Mouse (Mus musculus): ENCODE data around the gene Igf2r. TPM values are rescaled to one million over a fixed set of nuclear protein-coding genes. Genes with fewer than 3 reads are reported as not detected.

The Igf2r gene
- polyA plus RNA-seq, 2 experiments = 62.4 to 97.3 TPM

- H3K27me3 ChIP-seq (ENCODE audit: control insufficient read depth, insufficient read depth, low read length) = no peaks in the 10 kb centered on the region
- DNase-seq (ENCODE audit: low spot score) (no peak), ATAC-seq (ENCODE audit: low FRiP score, low read depth) (no peak)
- TF ChIP-seq POLR2A (IDR thresholded peaks at IDR 0.05; ENCODE audit: borderline replicate concordance, extremely low read depth, insufficient read depth, insufficient read length) = no peak
- no peak overlapping the region for H3K4me3 ChIP-seq (replicated peaks; ENCODE audit: low read length)
- peaks cover 39% of the 10 kb centered on the region for H3K4me1 ChIP-seq (ENCODE audit: control insufficient read depth, insufficient read depth, low read length)
- no peaks in the 10 kb centered on the region for H3K9me3 ChIP-seq (ENCODE audit: control insufficient read depth, low read length)
- peaks cover 34% of the 10 kb centered on the region for H3K36me3 ChIP-seq (ENCODE audit: control insufficient read depth, insufficient read depth, low read length)
- no peak overlapping the region for H3K27ac ChIP-seq (replicated peaks; ENCODE audit: low read depth, low read length)
- no peak overlapping the region for H3K4me2 ChIP-seq (replicated peaks; ENCODE audit: low read depth, low read length, severe bottlenecking)
- H3K9ac ChIP-seq (ENCODE audit: low read depth, low read length, severe bottlenecking) = no peak overlapping the region
- WGBS = 79% methylated on average over 3 of the region's 3 CpGs
Observed at GRCm38 (mm10) chr17:12727748-12728147, 41.7 kb downstream of the Igf2r start.

- TF ChIP-seq POLR2A (IDR thresholded peaks at IDR 0.05; ENCODE audit: borderline replicate concordance, extremely low read depth, insufficient read depth, insufficient read length) = no peak
- Histone ChIP-seq H3K27ac (replicated peaks; ENCODE audit: low read depth, low read length) (peak overlapping the region; percentile 89), H3K9ac (ENCODE audit: low read depth, low read length, severe bottlenecking) (no peak overlapping the region), H3K9me3 (ENCODE audit: control insufficient read depth, low read length) (no peaks in the 10 kb centered on the region), H3K4me3 (replicated peaks; ENCODE audit: low read length) (no peak overlapping the region), H3K36me3 (ENCODE audit: control insufficient read depth, insufficient read depth, low read length) (peaks cover 44% of the 10 kb centered on the region), H3K4me2 (replicated peaks; ENCODE audit: low read depth, low read length, severe bottlenecking) (no peak overlapping the region), H3K27me3 (ENCODE audit: control insufficient read depth, insufficient read depth, low read length) (no peaks in the 10 kb centered on the region), H3K4me1 (ENCODE audit: control insufficient read depth, insufficient read depth, low read length) (peaks cover 53% of the 10 kb centered on the region)
- DNase-seq (ENCODE audit: low spot score) = peak; percentile 75
- no peak for ATAC-seq (ENCODE audit: low FRiP score, low read depth)
- 20% methylated on average over 4 of the region's 4 CpGs for WGBS
Observed at GRCm38 (mm10) chr17:12725871-12726270, 43.6 kb downstream of the Igf2r start.

DNA sequence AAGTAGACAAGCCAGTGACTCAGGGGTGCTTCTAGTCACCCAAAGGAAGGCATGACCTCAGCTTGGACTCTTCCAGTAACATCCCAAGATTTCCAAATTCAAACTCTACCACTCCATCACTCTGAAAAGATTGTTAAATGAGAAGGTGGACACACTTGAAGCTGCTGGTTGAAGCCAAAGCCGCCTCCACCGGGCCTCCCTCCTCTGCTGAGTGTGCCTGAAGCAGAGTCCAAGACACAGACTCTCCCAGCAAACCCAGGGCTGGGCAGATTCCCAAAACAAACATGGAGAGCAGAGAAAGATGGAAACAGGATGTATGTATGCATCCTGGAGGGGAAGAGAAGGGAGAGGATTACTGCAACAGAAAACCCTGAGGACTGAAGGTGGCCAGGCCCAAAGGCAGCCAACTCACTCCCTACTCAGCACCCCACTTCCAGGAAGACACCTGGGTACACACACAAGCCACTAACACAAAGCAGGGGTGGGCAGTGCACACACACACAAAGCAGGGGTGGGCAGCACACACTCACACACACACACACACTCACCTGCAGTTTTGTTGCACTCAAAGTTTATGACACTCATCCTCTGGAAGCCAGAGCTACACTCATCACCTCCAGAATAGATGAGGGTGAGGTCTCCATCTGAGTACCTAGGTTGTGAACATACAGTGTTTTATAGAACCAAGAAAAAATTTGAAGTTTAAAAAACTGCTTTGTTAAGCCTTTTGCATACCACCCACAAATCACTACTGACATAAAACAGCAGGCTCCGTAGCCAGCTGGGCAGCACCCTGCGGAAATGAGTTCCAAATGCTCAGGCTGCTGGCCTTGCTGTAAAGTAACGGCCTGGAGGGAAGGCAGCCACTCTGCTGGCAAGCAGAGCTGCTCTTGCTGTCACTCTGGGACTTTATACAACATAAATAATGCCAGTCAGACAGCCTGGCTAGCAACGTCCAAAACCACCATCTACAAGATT, 44.4 kb downstream of the Igf2r start:
- Histone ChIP-seq H3K4me3 (replicated peaks; ENCODE audit: low read length) (no peak overlapping the region), H3K36me3 (ENCODE audit: control insufficient read depth, insufficient read depth, low read length) (peaks cover 42% of the 10 kb centered on the region), H3K4me1 (ENCODE audit: control insufficient read depth, insufficient read depth, low read length) (peaks cover 53% of the 10 kb centered on the region), H3K9ac (ENCODE audit: low read depth, low read length, severe bottlenecking) (no peak overlapping the region), H3K27ac (replicated peaks; ENCODE audit: low read depth, low read length) (peak overlapping the region; percentile 89), H3K4me2 (replicated peaks; ENCODE audit: low read depth, low read length, severe bottlenecking) (peak overlapping the region; percentile 18), H3K9me3 (ENCODE audit: control insufficient read depth, low read length) (no peaks in the 10 kb centered on the region), H3K27me3 (ENCODE audit: control insufficient read depth, insufficient read depth, low read length) (no peaks in the 10 kb centered on the region)
- DNase-seq (ENCODE audit: low spot score) = peak; percentile 86
- WGBS = 14% methylated on average over 6 of the region's 6 CpGs
- peak; percentile 61 for ATAC-seq (ENCODE audit: low FRiP score, low read depth)
- TF ChIP-seq POLR2A (IDR thresholded peaks at IDR 0.05; ENCODE audit: borderline replicate concordance, extremely low read depth, insufficient read depth, insufficient read length) = no peak

DNA sequence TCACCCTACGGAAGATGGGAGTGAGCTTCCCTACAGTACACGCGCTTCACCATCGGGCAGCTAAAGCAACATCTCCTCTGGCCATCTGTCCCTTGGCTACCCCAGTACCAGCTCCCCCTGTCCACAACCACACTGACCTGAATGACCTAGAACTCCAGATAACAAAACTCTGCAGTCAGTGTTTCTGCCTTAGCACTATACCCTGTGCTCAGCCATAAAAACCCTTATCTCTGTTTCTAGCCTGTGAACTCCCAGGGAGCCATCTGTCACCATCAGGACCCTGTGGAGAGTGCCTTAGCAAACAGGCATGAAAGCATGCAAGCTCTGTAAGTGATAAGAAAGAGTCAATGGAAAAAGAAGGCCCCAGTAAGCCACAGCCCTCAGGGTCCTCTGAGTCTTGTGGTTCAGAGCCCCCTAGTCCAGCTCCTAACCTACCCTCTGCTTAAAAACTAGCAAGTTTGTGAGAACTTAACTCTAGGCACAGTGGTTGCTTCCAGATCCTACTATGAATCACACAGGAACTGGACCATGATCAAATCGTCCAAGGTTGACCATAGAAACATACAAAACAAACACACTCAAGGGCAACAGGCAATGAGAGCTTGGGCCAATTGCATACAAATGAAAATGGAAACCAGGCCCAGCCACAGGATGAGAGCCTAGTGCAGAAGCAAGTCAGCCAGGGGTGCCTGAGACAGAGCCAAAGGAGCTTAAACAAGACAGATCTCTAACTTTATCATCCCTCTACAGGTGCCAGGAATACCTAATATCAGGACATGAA, 45.3 kb downstream of the Igf2r start:
- Histone ChIP-seq H3K4me1 (ENCODE audit: control insufficient read depth, insufficient read depth, low read length) (peaks cover 53% of the 10 kb centered on the region), H3K36me3 (ENCODE audit: control insufficient read depth, insufficient read depth, low read length) (peaks cover 44% of the 10 kb centered on the region), H3K9me3 (ENCODE audit: control insufficient read depth, low read length) (no peaks in the 10 kb centered on the region), H3K4me3 (replicated peaks; ENCODE audit: low read length) (no peak overlapping the region), H3K4me2 (replicated peaks; ENCODE audit: low read depth, low read length, severe bottlenecking) (peak overlapping the region; percentile 18; the same call in 1 of the 2 replicates), H3K27ac (replicated peaks; ENCODE audit: low read depth, low read length) (peak overlapping the region; percentile 89), H3K27me3 (ENCODE audit: control insufficient read depth, insufficient read depth, low read length) (no peaks in the 10 kb centered on the region), H3K9ac (ENCODE audit: low read depth, low read length, severe bottlenecking) (no peak overlapping the region)
- ATAC-seq (ENCODE audit: low FRiP score, low read depth) (0 out of 2 replicates have a peak, but pooled peaks have one; percentile 2), DNase-seq (ENCODE audit: low spot score) (peak; percentile 71)
- 83% methylated on average over 5 of the region's 5 CpGs for WGBS
- TF ChIP-seq POLR2A (IDR thresholded peaks at IDR 0.05; ENCODE audit: borderline replicate concordance, extremely low read depth, insufficient read depth, insufficient read length) = no peak

DNA sequence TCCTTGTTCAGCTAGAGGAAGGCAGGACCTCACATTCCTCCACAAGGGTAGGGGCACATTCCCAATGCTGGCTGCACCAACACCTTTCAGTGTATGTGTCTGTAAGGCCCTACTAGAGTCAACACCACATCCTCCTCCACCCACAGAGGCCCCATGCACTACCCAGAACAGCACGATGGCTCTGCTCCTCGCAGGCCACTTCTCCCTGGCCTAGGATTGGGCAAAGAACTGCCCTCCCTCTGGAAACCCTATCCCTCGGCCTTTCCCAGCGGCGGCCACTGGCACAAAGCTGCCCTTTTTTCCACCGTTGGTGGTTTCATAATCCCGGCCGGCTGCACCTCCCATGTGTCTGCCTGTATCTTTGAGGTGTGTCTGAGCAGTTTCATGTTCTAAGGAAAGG, 46.8 kb downstream of the Igf2r start:
- Histone ChIP-seq H3K9me3 (ENCODE audit: control insufficient read depth, low read length) (no peaks in the 10 kb centered on the region), H3K4me1 (ENCODE audit: control insufficient read depth, insufficient read depth, low read length) (peaks cover 58% of the 10 kb centered on the region), H3K9ac (ENCODE audit: low read depth, low read length, severe bottlenecking) (no peak overlapping the region), H3K27me3 (ENCODE audit: control insufficient read depth, insufficient read depth, low read length) (no peaks in the 10 kb centered on the region), H3K27ac (replicated peaks; ENCODE audit: low read depth, low read length) (peak overlapping the region; percentile 67), H3K36me3 (ENCODE audit: control insufficient read depth, insufficient read depth, low read length) (peaks cover 51% of the 10 kb centered on the region), H3K4me3 (replicated peaks; ENCODE audit: low read length) (no peak overlapping the region), H3K4me2 (replicated peaks; ENCODE audit: low read depth, low read length, severe bottlenecking) (no peak overlapping the region)
- 12% methylated on average over 8 of the region's 8 CpGs for WGBS
- no peak for TF ChIP-seq POLR2A (IDR thresholded peaks at IDR 0.05; ENCODE audit: borderline replicate concordance, extremely low read depth, insufficient read depth, insufficient read length)
- DNase-seq (ENCODE audit: low spot score) (no peak), ATAC-seq (ENCODE audit: low FRiP score, low read depth) (peak; percentile 17; the same call in 1 of the 2 replicates)
